Mouse (Mus musculus): ENCODE data around the gene Spx.
A peak's percentile ranks its signal among the peaks of the same experiment; 100 is the strongest.

Spx gene

GRCm38 (mm10) chr6:142412906-142413491 lies at the start of gene Spx:
TSS of gene Spx (plus strand) at chr6:142413441.
- DNase-seq = no peak

- DNase-seq = no peak
Observed at GRCm38 (mm10) chr6:142365742-142366472, 47.3 kb upstream of the Spx start.

GRCm38 (mm10) chr6:142366473-142367018 lies 46.7 kb upstream of the Spx start:
- DNase-seq = no peak

- DNase-seq = no peak
Observed at GRCm38 (mm10) chr6:142367565-142367964, 45.7 kb upstream of the Spx start.

GRCm38 (mm10) chr6:142369568-142369967 lies 43.7 kb upstream of the Spx start:
- no peak for DNase-seq

- DNase-seq = no peak
Observed at GRCm38 (mm10) chr6:142377081-142377480, 36.2 kb upstream of the Spx start.

GRCm38 (mm10) chr6:142378576-142379330 lies 34.5 kb upstream of the Spx start:
- no peak for DNase-seq

- no peak for DNase-seq
Observed at GRCm38 (mm10) chr6:142379961-142380360, 33.3 kb upstream of the Spx start.

- DNase-seq = no peak
Observed at GRCm38 (mm10) chr6:142381615-142382014, 31.6 kb upstream of the Spx start.

- no peak for DNase-seq
Observed at GRCm38 (mm10) chr6:142384521-142384920, 28.7 kb upstream of the Spx start.

GRCm38 (mm10) chr6:142386285-142387010 lies 26.8 kb upstream of the Spx start:
- no peak for DNase-seq

- peak; percentile 99 for DNase-seq
Observed at GRCm38 (mm10) chr6:142387011-142387754, 26.1 kb upstream of the Spx start, which contains the start of the genes Recql and Golt1b. TSS of gene Recql (minus strand) at chr6:142387087. TSS of gene Golt1b (plus strand) at chr6:142387221.

GRCm38 (mm10) chr6:142387755-142388271 lies 25.4 kb upstream of the Spx start:
- no peak for DNase-seq

- peak; percentile 41 for DNase-seq
Observed at GRCm38 (mm10) chr6:142389101-142389500, 24.1 kb upstream of the Spx start.

GRCm38 (mm10) chr6:142392312-142392711 lies 20.9 kb upstream of the Spx start:
- DNase-seq = no peak

- peak; percentile 8 for DNase-seq
Observed at GRCm38 (mm10) chr6:142394669-142395068, 18.6 kb upstream of the Spx start.

- no peak for DNase-seq
Observed at GRCm38 (mm10) chr6:142395756-142396155, 17.5 kb upstream of the Spx start.

GRCm38 (mm10) chr6:142411140-142411539 lies 2.1 kb upstream of the Spx start:
- no peak for DNase-seq

GRCm38 (mm10) chr6:142413845-142414244 lies 604 bp downstream of the Spx start:
- no peak for DNase-seq

- no peak for DNase-seq
Observed at GRCm38 (mm10) chr6:142414597-142414996, 1.4 kb downstream of the Spx start.

- no peak for DNase-seq
Observed at GRCm38 (mm10) chr6:142424976-142425375, 11.7 kb downstream of the Spx start.

GRCm38 (mm10) chr6:142429072-142429471 lies 15.8 kb downstream of the Spx start:
- no peak for DNase-seq
